Mouse (Mus musculus) cerebellum, adult 2 months (tissue): ENCODE results near the gene Gm3285.

Experiments
- CTCF ChIP-seq: fragments of 200-500 bp; IDR thresholded peaks from 2 replicates; pipeline ENCODE4 v1.5.1; 2011; ENCODE audit warnings: low read depth, mild to moderate bottlenecking, control low read depth, low read length, moderate library complexity, borderline replicate concordance; ENCODE audit not compliant: insufficient read depth
- POLR2A ChIP-seq: fragments of 200-500 bp; IDR thresholded peaks from 2 replicates; pipeline ENCODE4 v1.6.1; 2011; ENCODE audit warnings: low read length, control low read depth, borderline replicate concordance; ENCODE audit not compliant: insufficient read depth

DNA sequence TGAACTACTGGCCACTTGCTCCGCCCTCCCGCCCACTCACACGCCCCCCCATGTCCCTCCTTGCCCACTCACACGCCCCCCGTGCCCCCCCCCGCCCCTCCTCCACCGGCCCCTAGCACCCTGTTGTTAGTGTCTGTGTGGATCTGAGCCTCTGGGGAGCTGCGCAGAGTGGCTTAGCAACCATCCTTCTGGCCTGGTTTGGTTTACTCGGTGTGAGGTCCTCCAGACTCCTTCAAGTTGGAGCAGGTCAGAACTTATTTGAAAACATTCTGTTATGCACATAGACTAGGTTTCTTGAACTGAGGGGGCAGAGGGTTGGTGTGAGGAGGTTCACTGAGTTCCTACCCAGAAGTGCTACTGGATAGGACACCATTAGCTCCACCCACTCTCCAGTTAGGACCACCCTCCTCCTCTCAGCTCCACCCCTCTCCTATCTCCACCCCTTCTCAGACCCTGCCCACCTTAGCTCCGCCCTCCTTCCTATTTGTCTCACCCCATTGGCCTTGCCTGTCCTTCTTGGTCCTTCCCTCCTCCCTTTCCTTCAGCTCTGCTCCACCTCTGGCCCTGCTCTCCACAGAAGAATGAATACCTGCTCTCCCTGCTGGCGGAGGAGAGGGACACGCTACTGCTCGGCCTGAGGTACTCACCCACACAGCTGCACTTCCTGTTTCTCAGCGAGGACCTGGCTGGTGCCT lies 2.4 kb downstream of the Gm3285 start:
- TF ChIP-seq CTCF (no peak), POLR2A (no peak)
